Mouse (Mus musculus) liver, embryonic 11.5 days (tissue): ENCODE results near the gene Sgk1. TPM values are rescaled to one million over a fixed set of nuclear protein-coding genes. Genes with fewer than 3 reads are reported as not detected.

Source experiments
- ATAC-seq: fragments of 200-750 bp; cut with Nextera tagmentation; replicated peaks from 2 replicates; pipeline ENCODE4 v1.8.0; 2017; ENCODE audit warnings: moderate number of reproducible peaks, mild to moderate bottlenecking, moderate TSS enrichment, moderate library complexity; ENCODE audit not compliant: low FRiP score
- DNase-seq: peaks from one replicate; pipeline ENCODE4 v3.0.0-alpha.2; 2017; ENCODE audit warnings: low spot score
- H3K27ac ChIP-seq: fragments of 300-500 bp; sonication (generic); 2 replicates; pipeline ENCODE4 v1.5.1; 2014; ENCODE audit warnings: mild to moderate bottlenecking, low read depth, low read length, control low read depth
- H3K27me3 ChIP-seq: fragments of 300-500 bp; sonication (generic); replicated peaks from 2 replicates; pipeline ENCODE4 v1.6.1; 2014; ENCODE audit warnings: low read length, mixed read lengths; ENCODE audit not compliant: control insufficient read depth, insufficient read depth
- H3K36me3 ChIP-seq: fragments of 300-500 bp; sonication (generic); 2 replicates; pipeline ENCODE4 v1.6.1; 2014; ENCODE audit warnings: mild to moderate bottlenecking, low read length, moderate library complexity, mixed read lengths; ENCODE audit not compliant: control insufficient read depth, insufficient read depth
- H3K4me1 ChIP-seq: fragments of 300-500 bp; sonication (generic); replicated peaks from 2 replicates; pipeline ENCODE4 v1.6.1; 2014; ENCODE audit warnings: low read length, mixed read lengths; ENCODE audit not compliant: control insufficient read depth, insufficient read depth
- H3K4me2 ChIP-seq: fragments of 300-500 bp; sonication (generic); 2 replicates; pipeline ENCODE4 v1.6.1; 2014; ENCODE audit warnings: mild to moderate bottlenecking, control low read depth, moderate library complexity
- H3K4me3 ChIP-seq: fragments of 300-500 bp; sonication (generic); 2 replicates; pipeline ENCODE4 v1.5.1; 2014; ENCODE audit warnings: low read depth, low read length, control low read depth
- H3K9ac ChIP-seq: fragments of 300-500 bp; sonication (generic); 2 replicates; pipeline ENCODE4 v1.6.1; 2014; ENCODE audit warnings: low read depth, low read length, control low read depth
- H3K9me3 ChIP-seq: fragments of 300-500 bp; sonication (generic); 2 replicates; pipeline ENCODE4 v1.6.1; 2016; ENCODE audit warnings: low read length, inconsistent platforms, mixed read lengths; ENCODE audit not compliant: control insufficient read depth
- WGBS: fragments of 180-500 bp; shearing (Covaris S2); extraction: QIAGEN DNeasy Blood & Tissue Kit; methylation state at CpG from one replicate; pipeline ENCODE4 v1.1.7; 2014; 5-methylcytosine and 5-hydroxymethylcytosine counted together
- polyA plus RNA-seq: library from polyadenylated mRNA; unstranded; fragments of >200 nt; fragmentation: Nextera tagmentation; extraction: Ambion mirVana; gene quantifications from 2 replicates; pipeline ENCODE4 v1.2.1, GENCODE M21; 2014

The Sgk1 gene
- polyA plus RNA-seq, 1 experiment from 2014 or later = 20.2 TPM

GRCm38 (mm10) chr10:21904151-21904550 lies 22.2 kb downstream of the Sgk1 start:
- H3K4me1 ChIP-seq = no peaks in the 10 kb centered on the region
- no peak overlapping the region for H3K4me3 ChIP-seq
- no peak overlapping the region for H3K4me2 ChIP-seq
- no peak for ATAC-seq
- H3K27ac ChIP-seq = no peak overlapping the region
- H3K27me3 ChIP-seq = no peaks in the 10 kb centered on the region
- 78% methylated on average over 2 of the region's 2 CpGs for WGBS
- DNase-seq = no peak
- H3K9ac ChIP-seq = no peak overlapping the region
- no peaks in the 10 kb centered on the region for H3K9me3 ChIP-seq
- H3K36me3 ChIP-seq = no peaks in the 10 kb centered on the region

GRCm38 (mm10) chr10:21905616-21906015 lies 23.6 kb downstream of the Sgk1 start:
- no peak overlapping the region for H3K4me2 ChIP-seq
- 87% methylated on average over 1 of the region's 1 CpGs for WGBS

GRCm38 (mm10) chr10:21906894-21907446 lies 25.0 kb downstream of the Sgk1 start:
- no peak overlapping the region for H3K9ac ChIP-seq
- no peak for DNase-seq
- no peak overlapping the region for H3K27ac ChIP-seq
- no peak overlapping the region for H3K4me2 ChIP-seq
- no peaks in the 10 kb centered on the region for H3K4me1 ChIP-seq
- H3K36me3 ChIP-seq = no peaks in the 10 kb centered on the region
- ATAC-seq = no peak
- no peaks in the 10 kb centered on the region for H3K27me3 ChIP-seq
- 28% methylated on average over 5 of the region's 5 CpGs for WGBS
- no peak overlapping the region for H3K4me3 ChIP-seq
- H3K9me3 ChIP-seq = no peaks in the 10 kb centered on the region

More at GRCm38 (mm10) chr10:21905616-21906015, 23.6 kb downstream of the Sgk1 start:
- Histone ChIP-seq H3K9ac (no peak overlapping the region), H3K27me3 (no peaks in the 10 kb centered on the region), H3K4me1 (no peaks in the 10 kb centered on the region), H3K27ac (no peak overlapping the region), H3K36me3 (no peaks in the 10 kb centered on the region), H3K4me3 (no peak overlapping the region), H3K9me3 (no peaks in the 10 kb centered on the region)
- no peak for DNase-seq
- no peak for ATAC-seq

DNA sequence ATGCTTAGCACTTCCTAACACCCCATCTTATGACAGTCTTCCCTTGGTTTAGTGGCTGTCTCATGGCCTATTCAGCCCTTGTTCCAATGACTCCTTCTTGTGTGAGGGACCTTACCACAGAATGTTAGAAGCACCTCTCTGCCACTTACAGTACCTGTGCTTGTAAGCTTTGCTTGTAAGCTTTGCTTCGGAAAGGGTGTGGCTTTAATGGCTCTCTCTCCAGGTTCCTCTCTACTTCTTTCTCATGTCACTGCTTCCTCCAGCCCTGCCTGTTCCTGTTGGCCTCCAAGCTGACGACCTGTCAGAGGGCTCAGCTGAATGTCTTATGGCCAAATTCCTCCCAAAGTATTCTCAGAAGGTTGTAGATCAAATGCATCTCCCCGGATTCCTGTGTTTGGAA lies 25.8 kb downstream of the Sgk1 start:
- 44% methylated on average over 3 of the region's 3 CpGs for WGBS

DNA sequence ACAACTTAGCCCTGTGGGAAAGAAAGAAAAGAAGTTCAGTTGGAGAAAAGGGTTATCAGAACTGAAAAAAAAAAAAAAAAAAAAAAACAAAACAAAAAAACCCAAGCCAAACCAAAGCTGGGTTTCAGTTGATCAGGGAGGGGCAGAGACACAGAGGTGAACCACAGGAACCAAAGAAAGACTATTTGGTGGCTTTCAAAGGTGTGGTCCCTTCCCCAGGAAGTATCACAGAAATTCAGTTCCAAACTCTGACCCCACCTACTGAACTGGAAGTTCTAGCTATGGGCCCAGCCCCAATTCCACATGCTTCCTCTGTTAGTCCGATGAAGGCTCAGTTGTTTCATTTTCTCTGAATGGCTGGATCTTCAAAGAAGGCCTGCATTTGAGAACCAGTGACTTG lies 26.7 kb downstream of the Sgk1 start:
- no peak overlapping the region for H3K4me2 ChIP-seq
- WGBS = 72% methylated on average over 1 of the region's 1 CpGs
- H3K9ac ChIP-seq = no peak overlapping the region
- no peaks in the 10 kb centered on the region for H3K36me3 ChIP-seq
- no peaks in the 10 kb centered on the region for H3K4me1 ChIP-seq
- DNase-seq (no peak), ATAC-seq (no peak)
- H3K27me3 ChIP-seq = no peaks in the 10 kb centered on the region
- H3K9me3 ChIP-seq = no peaks in the 10 kb centered on the region
- H3K4me3 ChIP-seq = no peak overlapping the region
- no peak overlapping the region for H3K27ac ChIP-seq

More for the DNA sequence above, 25.8 kb downstream of the Sgk1 start:
- H3K27me3 ChIP-seq = no peaks in the 10 kb centered on the region
- H3K36me3 ChIP-seq = no peaks in the 10 kb centered on the region
- H3K27ac ChIP-seq = no peak overlapping the region
- H3K9ac ChIP-seq = no peak overlapping the region
- DNase-seq (no peak), ATAC-seq (no peak)
- H3K4me2 ChIP-seq = no peak overlapping the region
- no peaks in the 10 kb centered on the region for H3K4me1 ChIP-seq
- H3K9me3 ChIP-seq = no peaks in the 10 kb centered on the region
- no peak overlapping the region for H3K4me3 ChIP-seq

GRCm38 (mm10) chr10:21910334-21910733 lies 28.4 kb downstream of the Sgk1 start:
- H3K9me3 ChIP-seq = no peaks in the 10 kb centered on the region
- no peak overlapping the region for H3K27ac ChIP-seq
- no peaks in the 10 kb centered on the region for H3K4me1 ChIP-seq
- H3K4me2 ChIP-seq = no peak overlapping the region
- no peaks in the 10 kb centered on the region for H3K27me3 ChIP-seq
- H3K36me3 ChIP-seq = no peaks in the 10 kb centered on the region
- WGBS = 89% methylated on average over 9 of the region's 9 CpGs
- H3K4me3 ChIP-seq = no peak overlapping the region
- no peak overlapping the region for H3K9ac ChIP-seq
- DNase-seq = no peak
- ATAC-seq = no peak

- Histone ChIP-seq H3K27ac (no peak overlapping the region), H3K9me3 (no peaks in the 10 kb centered on the region), H3K4me3 (no peak overlapping the region), H3K4me2 (no peak overlapping the region), H3K9ac (no peak overlapping the region), H3K4me1 (no peaks in the 10 kb centered on the region), H3K36me3 (no peaks in the 10 kb centered on the region), H3K27me3 (no peaks in the 10 kb centered on the region)
- ATAC-seq (no peak), DNase-seq (no peak)
- WGBS = 74% methylated on average over 10 of the region's 10 CpGs
These were observed 29.4 kb downstream of the Sgk1 start for GRCm38 (mm10) chr10:21911303-21911947.

- Histone ChIP-seq H3K4me1 (no peaks in the 10 kb centered on the region), H3K9ac (no peak overlapping the region), H3K36me3 (no peaks in the 10 kb centered on the region), H3K4me2 (no peak overlapping the region), H3K27me3 (no peaks in the 10 kb centered on the region), H3K27ac (no peak overlapping the region), H3K4me3 (no peak overlapping the region), H3K9me3 (no peaks in the 10 kb centered on the region)
- no peak for ATAC-seq
- no peak for DNase-seq
- WGBS = 9% methylated on average over 1 of the region's 1 CpGs
These were observed 32.8 kb downstream of the Sgk1 start for GRCm38 (mm10) chr10:21914751-21915150.
